Mouse (Mus musculus) embryonic fibroblast, embryonic 13.5 days (primary cell): Measurements from ENCODE around the gene Capn2.

Experiments used
- CTCF ChIP-seq: IDR thresholded peaks from 2 replicates; pipeline ENCODE4 v1.5.1; 2011; ENCODE audit warnings: mild to moderate bottlenecking, control low read depth, low read length, moderate library complexity, borderline replicate concordance; ENCODE audit not compliant: insufficient read depth
- POLR2A ChIP-seq: IDR thresholded peaks from 2 replicates; pipeline ENCODE4 v1.6.1; 2011; ENCODE audit warnings: low read depth, mild to moderate bottlenecking, control low read depth, low read length, moderate library complexity

- TF ChIP-seq CTCF (no peak), POLR2A (no peak)
Measured at GRCm38 (mm10) chr1:182461261-182461660, 56.1 kb downstream of the Capn2 start.
